Mouse (Mus musculus) lung, adult 10 weeks (tissue): ENCODE measurements around the gene Nbr1. TPM values are rescaled to one million over a fixed set of nuclear protein-coding genes. Genes with fewer than 3 reads are reported as not detected.

Source experiments
- polyA plus RNA-seq: library from polyadenylated mRNA; stranded (reverse); fragments of 350-450 nt; fragmentation: Illumina TruSeq; extraction: RNeasy Lipid Tissue Mini Kit (QIAGEN cat#74804); gene quantifications from one replicate; pipeline ENCODE4 v1.2.3, GENCODE M21; 2014; ENCODE audit warnings: low read depth, low replicate concordance; ENCODE audit not compliant: insufficient read depth

The Nbr1 gene
- polyA plus RNA-seq = 33.6 TPM

DNA sequence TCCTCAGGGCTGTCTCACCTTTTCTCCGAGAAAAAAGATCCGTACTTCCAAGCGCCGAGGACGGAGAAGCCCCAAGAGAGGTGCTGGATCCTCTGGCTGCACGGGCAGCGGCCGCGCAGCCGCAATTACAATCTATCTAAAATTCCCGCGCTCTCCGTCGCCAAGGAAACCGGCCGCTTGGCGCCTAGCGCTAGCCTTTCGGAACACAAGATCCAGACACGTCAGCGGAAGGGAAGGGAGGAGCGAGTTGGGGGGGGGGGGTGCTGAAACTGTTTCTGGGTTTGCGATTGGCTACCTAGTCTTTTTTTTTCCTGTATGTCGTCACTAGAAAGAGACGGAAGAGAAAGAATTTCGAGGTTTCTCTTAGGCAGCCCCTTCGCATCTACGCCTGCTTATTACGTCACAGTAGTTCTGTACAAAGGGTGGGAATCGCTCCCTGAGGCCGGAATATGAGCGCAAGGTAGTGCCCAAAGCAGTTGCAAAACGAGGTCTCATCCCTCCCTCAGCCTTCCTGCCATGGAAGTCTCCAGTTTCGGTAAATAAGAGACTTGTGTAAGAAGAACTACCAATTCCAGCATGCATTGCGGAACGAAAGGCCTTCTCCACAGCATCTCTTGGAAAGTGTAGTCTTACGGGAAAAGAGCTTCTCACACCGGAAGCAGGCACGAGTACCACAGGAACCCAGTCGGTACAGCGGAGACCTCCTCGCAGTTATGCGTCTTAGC, at the start of gene Nbr1, which contains the start of gene Brca1:
TSS of gene Nbr1 (plus strand) at position 399 of the 725 bp plus-strand sequence.
TSS of gene Brca1 (minus strand) at position 205 of the 725 bp plus-strand sequence.

GRCm38 (mm10) chr11:101582054-101583035, 30.4 kb downstream of the Nbr1 start, which contains the start of gene Tmem106a:
Gene Tmem106a, plus strand, starts transcription at chr11:101582242.

GRCm38 (mm10) chr11:101599156-101599555, 47.2 kb downstream of the Nbr1 start, which contains the start of gene Gm11634:
Gene Gm11634, minus strand, starts transcription at chr11:101599256.

GRCm38 (mm10) chr11:101626995-101627856, 75.3 kb downstream of the Nbr1 start, which contains the start of gene Rdm1:
Gene Rdm1, plus strand, starts transcription at chr11:101627195.

Other genes with a start within 250 kb of the Nbr1 start
- gene Becn1, start 249.9 kb upstream of the Nbr1 start, polyA plus RNA-seq = 89.2 TPM
- 33.8 TPM for gene Psme3, start 235.9 kb upstream of the Nbr1 start, polyA plus RNA-seq
- gene Aoc2, start 227.1 kb upstream of the Nbr1 start, polyA plus RNA-seq = 0.70 TPM
- 4.7 TPM for gene Aoc3, start 221.5 kb upstream of the Nbr1 start, polyA plus RNA-seq
- gene G6pc, start 184.6 kb upstream of the Nbr1 start, polyA plus RNA-seq = not detected
- 26.8 TPM for gene Aarsd1, start 134.5 kb upstream of the Nbr1 start, polyA plus RNA-seq
- gene Gm27029, start 127.4 kb upstream of the Nbr1 start, polyA plus RNA-seq = 2.7 TPM
- gene Rundc1, start 127.1 kb upstream of the Nbr1 start, polyA plus RNA-seq = 10.9 TPM
- 5.4 TPM for gene Ptges3l, start 126.8 kb upstream of the Nbr1 start, polyA plus RNA-seq
- gene Rpl27, start 109.9 kb upstream of the Nbr1 start, polyA plus RNA-seq = 823 TPM
- gene Ifi35, start 103.7 kb upstream of the Nbr1 start, polyA plus RNA-seq = 80.7 TPM
- 19.0 TPM for gene Rnd2, start 87.2 kb upstream of the Nbr1 start, polyA plus RNA-seq
- gene Vat1, start 85.9 kb upstream of the Nbr1 start, polyA plus RNA-seq = 86.7 TPM
- 0.28 TPM for gene Brca1, start 194 bp upstream of the Nbr1 start, polyA plus RNA-seq
- 12.7 TPM for gene Tmem106a, start 30.1 kb downstream of the Nbr1 start, polyA plus RNA-seq
- gene Gm11634, start 47.1 kb downstream of the Nbr1 start, polyA plus RNA-seq = not detected
- 54.6 TPM for gene Rdm1, start 75.0 kb downstream of the Nbr1 start, polyA plus RNA-seq
- gene Arl4d, start 113.4 kb downstream of the Nbr1 start, polyA plus RNA-seq = 84.0 TPM
- gene Dhx8, start 180.8 kb downstream of the Nbr1 start, polyA plus RNA-seq = 9.0 TPM
- 0.19 TPM for gene Etv4, start 233.2 kb downstream of the Nbr1 start, polyA plus RNA-seq